Mouse (Mus musculus): ENCODE measurements at regions not wholly inside any gene's neighbourhood (a gene's known extent, or its start where the extent isn't known, plus 50 kb on each side); places are given as distances from the start of the nearest gene placed in this dataset.

GRCm38 (mm10) chr17:4632506-4632905 lies 361.6 kb upstream of the Arid1b start:
- H3K27me3 ChIP-seq (ENCODE audit: control insufficient read depth, insufficient read depth, insufficient read length): no peaks in the 10 kb centered on the region
- H3K79me2 ChIP-seq (ENCODE audit: control insufficient read depth, insufficient read depth): no peaks in the 10 kb centered on the region
- TF ChIP-seq REST (IDR thresholded peaks at IDR 0.05; ENCODE audit: insufficient read depth, insufficient read length) (no peak), TCF12 (IDR thresholded peaks at IDR 0.05; ENCODE audit: insufficient read depth, poor library complexity, severe bottlenecking) (no peak), E2F4 (IDR thresholded peaks at IDR 0.05; ENCODE audit: insufficient read depth) (no peak), USF1 (IDR thresholded peaks at IDR 0.05; ENCODE audit: low read depth) (no peak), MYOD1 (IDR thresholded peaks at IDR 0.05; ENCODE audit: control insufficient read depth in 1 of 3, insufficient read length in 2 of 3, low read depth in 2 of 3) (no peak), MAX (IDR thresholded peaks at IDR 0.05; ENCODE audit: low read depth) (no peak), POLR2AphosphoS2 (IDR thresholded peaks at IDR 0.05; ENCODE audit: insufficient read length, low read depth) (no peak)
- H3ac ChIP-seq (ENCODE audit: control insufficient read depth, insufficient read length): no peak overlapping the region
- H3K36me3 ChIP-seq (ENCODE audit: control insufficient read depth, insufficient read depth): no peaks in the 10 kb centered on the region
- no peak overlapping the region for H3K4me2 ChIP-seq (ENCODE audit: low read depth)
- H3K4me3 ChIP-seq: no peak overlapping the region

DNA sequence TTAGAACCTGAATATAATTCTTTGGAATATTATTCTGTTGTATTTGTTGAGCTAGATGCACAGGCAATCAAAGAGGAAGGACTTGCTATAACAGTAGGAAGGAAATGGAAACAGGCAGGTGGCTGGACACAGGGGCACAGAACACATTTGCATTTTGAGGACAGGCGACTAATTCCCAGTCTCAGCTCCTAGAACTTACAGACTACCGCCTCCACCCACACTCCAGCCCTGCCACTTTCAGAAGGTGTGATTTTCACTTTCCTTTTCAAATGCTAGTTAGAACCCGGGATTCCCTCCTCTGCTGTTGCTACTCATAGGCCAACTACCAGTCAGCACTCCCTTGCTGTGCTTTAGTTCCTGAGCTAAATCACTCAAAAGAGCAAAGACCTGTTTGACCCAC lies 360.4 kb upstream of the Arid1b start:
- Histone ChIP-seq H3K4me2 (ENCODE audit: low read depth) (no peak overlapping the region), H3K36me3 (ENCODE audit: control insufficient read depth, insufficient read depth) (no peaks in the 10 kb centered on the region), H3K79me2 (ENCODE audit: control insufficient read depth, insufficient read depth) (no peaks in the 10 kb centered on the region), H3K27me3 (ENCODE audit: control insufficient read depth, insufficient read depth, insufficient read length) (no peaks in the 10 kb centered on the region), H3K4me3 (no peak overlapping the region), H3ac (ENCODE audit: control insufficient read depth, insufficient read length) (no peak overlapping the region)
- no peak for TF ChIP-seq REST (IDR thresholded peaks at IDR 0.05; ENCODE audit: insufficient read depth, insufficient read length)
- no peak for TF ChIP-seq POLR2A (IDR thresholded peaks at IDR 0.05; ENCODE audit: insufficient read length, low read depth)

DNA sequence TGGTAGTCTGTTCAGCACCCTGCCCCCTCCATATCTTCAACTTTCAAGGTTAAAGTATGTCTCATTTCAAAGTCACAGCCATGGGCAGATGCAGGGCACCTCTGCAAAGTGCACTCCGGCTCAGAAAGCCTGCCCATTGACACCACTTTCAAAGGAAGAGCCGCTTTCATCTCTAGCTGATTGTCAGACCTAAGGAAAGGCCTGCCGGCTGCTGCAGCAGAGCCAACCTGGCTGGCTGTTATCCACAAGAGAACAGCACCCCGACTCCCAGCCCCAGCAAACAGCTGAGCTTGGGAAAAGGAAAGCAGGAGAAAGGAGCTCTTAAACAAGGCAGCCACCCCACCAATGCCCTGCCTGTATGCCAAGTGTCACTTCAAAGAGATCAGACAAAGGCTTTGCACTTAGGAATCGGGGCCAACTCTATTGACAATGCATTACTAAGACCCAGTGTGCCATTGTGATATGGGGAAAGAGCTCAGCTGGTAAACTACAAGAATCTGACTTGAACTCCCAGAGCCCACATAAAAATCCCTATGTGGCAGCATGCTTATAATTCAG lies 357.3 kb upstream of the Arid1b start:
- Histone ChIP-seq H3K36me3 (ENCODE audit: control insufficient read depth, insufficient read depth) (no peaks in the 10 kb centered on the region), H3K27me3 (ENCODE audit: control insufficient read depth, insufficient read depth, insufficient read length) (no peaks in the 10 kb centered on the region), H3K4me3 (no peak overlapping the region), H3ac (ENCODE audit: control insufficient read depth, insufficient read length) (no peak overlapping the region), H3K79me2 (ENCODE audit: control insufficient read depth, insufficient read depth) (no peaks in the 10 kb centered on the region), H3K4me2 (ENCODE audit: low read depth) (no peak overlapping the region)
- TF ChIP-seq MYOG (IDR thresholded peaks at IDR 0.05; ENCODE audit: control insufficient read depth in 1 of 3, insufficient read depth in 1 of 3, insufficient read length in 2 of 3, low read depth in 2 of 3) (no peak), POLR2A (IDR thresholded peaks at IDR 0.05; ENCODE audit: insufficient read length, low read depth) (no peak), REST (IDR thresholded peaks at IDR 0.05; ENCODE audit: insufficient read depth, insufficient read length) (no peak), TCF3 (IDR thresholded peaks at IDR 0.05; ENCODE audit: insufficient read length, low read depth) (no peak), MAX (IDR thresholded peaks at IDR 0.05; ENCODE audit: low read depth) (no peak), E2F4 (IDR thresholded peaks at IDR 0.05; ENCODE audit: insufficient read depth) (no peak), SRF (IDR thresholded peaks at IDR 0.05; ENCODE audit: control insufficient read depth, insufficient read length, low read depth) (no peak), POLR2AphosphoS2 (IDR thresholded peaks at IDR 0.05; ENCODE audit: insufficient read length, low read depth) (no peak), CEBPB (IDR thresholded peaks at IDR 0.05; ENCODE audit: insufficient read depth, poor library complexity, severe bottlenecking) (no peak), MYOD1 (IDR thresholded peaks at IDR 0.05; ENCODE audit: control insufficient read depth in 1 of 3, insufficient read length in 2 of 3, low read depth in 2 of 3) (no peak), USF1 (IDR thresholded peaks at IDR 0.05; ENCODE audit: low read depth) (no peak), TCF12 (IDR thresholded peaks at IDR 0.05; ENCODE audit: insufficient read depth, poor library complexity, severe bottlenecking) (no peak)

DNA sequence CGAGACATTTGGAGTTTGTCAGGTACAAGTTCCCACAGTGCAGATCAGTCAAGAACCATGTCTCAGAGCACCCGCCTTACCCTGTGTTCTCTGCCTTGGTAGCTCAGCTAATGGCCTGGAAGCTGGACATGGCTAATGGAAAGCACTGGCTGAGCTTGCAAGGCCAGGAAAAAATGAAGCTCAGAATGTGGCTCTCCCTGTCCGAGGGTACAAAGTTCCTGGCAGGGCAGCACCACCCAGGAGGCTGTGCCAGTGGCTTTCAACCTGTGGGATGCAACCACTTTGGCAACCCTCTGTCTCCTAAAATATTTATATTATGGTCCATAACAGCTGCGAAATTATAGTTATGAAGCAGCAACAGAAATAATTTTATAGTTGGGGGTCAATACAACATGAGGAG lies 354.6 kb upstream of the Arid1b start:
- Histone ChIP-seq H3K36me3 (ENCODE audit: control insufficient read depth, insufficient read depth) (no peaks in the 10 kb centered on the region), H3K79me2 (ENCODE audit: control insufficient read depth, insufficient read depth) (no peaks in the 10 kb centered on the region), H3K4me3 (no peak overlapping the region), H3ac (ENCODE audit: control insufficient read depth, insufficient read length) (no peak overlapping the region), H3K4me2 (ENCODE audit: low read depth) (no peak overlapping the region), H3K27me3 (ENCODE audit: control insufficient read depth, insufficient read depth, insufficient read length) (no peaks in the 10 kb centered on the region)
- no peak for TF ChIP-seq CEBPB (IDR thresholded peaks at IDR 0.05; ENCODE audit: insufficient read depth, poor library complexity, severe bottlenecking)
- TF ChIP-seq MAX (IDR thresholded peaks at IDR 0.05; ENCODE audit: low read depth): no peak
- no peak for TF ChIP-seq MYOD1 (IDR thresholded peaks at IDR 0.05; ENCODE audit: control insufficient read depth in 1 of 3, insufficient read length in 2 of 3, low read depth in 2 of 3)
- no peak for TF ChIP-seq MYOG (IDR thresholded peaks at IDR 0.05; ENCODE audit: control insufficient read depth in 1 of 3, insufficient read depth in 1 of 3, insufficient read length in 2 of 3, low read depth in 2 of 3)
- no peak for TF ChIP-seq POLR2A (IDR thresholded peaks at IDR 0.05; ENCODE audit: insufficient read length, low read depth)
- TF ChIP-seq POLR2AphosphoS2 (IDR thresholded peaks at IDR 0.05; ENCODE audit: insufficient read length, low read depth): no peak
- no peak for TF ChIP-seq TCF3 (IDR thresholded peaks at IDR 0.05; ENCODE audit: insufficient read length, low read depth)
- TF ChIP-seq SRF (IDR thresholded peaks at IDR 0.05; ENCODE audit: control insufficient read depth, insufficient read length, low read depth): no peak
- TF ChIP-seq USF1 (IDR thresholded peaks at IDR 0.05; ENCODE audit: low read depth): no peak
- no peak for TF ChIP-seq REST (IDR thresholded peaks at IDR 0.05; ENCODE audit: insufficient read depth, insufficient read length)
- no peak for TF ChIP-seq TCF12 (IDR thresholded peaks at IDR 0.05; ENCODE audit: insufficient read depth, poor library complexity, severe bottlenecking)

DNA sequence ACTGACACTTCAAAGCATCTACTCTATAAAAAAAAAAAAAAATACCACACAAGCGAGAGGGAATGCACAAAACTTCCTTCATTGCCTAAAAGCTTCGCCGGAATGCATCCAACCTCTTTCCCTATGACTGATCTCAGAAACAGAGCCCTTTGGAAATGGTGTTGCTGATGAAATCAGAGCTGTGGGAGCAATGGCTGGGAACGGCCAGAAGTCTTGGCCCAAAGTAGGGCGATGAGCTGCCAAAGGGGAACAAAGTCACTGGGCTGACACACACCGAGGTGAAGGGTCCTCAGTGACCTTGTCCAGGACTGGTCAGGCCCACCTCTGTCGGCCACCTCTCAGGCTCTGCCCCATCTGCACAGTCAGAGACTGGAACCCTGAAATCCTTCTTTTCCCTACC lies 353.6 kb upstream of the Arid1b start:
- Histone ChIP-seq H3K79me2 (ENCODE audit: control insufficient read depth, insufficient read depth) (no peaks in the 10 kb centered on the region), H3ac (ENCODE audit: control insufficient read depth, insufficient read length) (no peak overlapping the region)

More for the DNA sequence above, 353.6 kb upstream of the Arid1b start:
- Histone ChIP-seq H3K4me2 (ENCODE audit: low read depth) (no peak overlapping the region), H3K4me3 (no peak overlapping the region), H3K27me3 (ENCODE audit: control insufficient read depth, insufficient read depth, insufficient read length) (no peaks in the 10 kb centered on the region), H3K36me3 (ENCODE audit: control insufficient read depth, insufficient read depth) (no peaks in the 10 kb centered on the region)
- no peak for TF ChIP-seq MAX (IDR thresholded peaks at IDR 0.05; ENCODE audit: low read depth)
- TF ChIP-seq E2F4 (IDR thresholded peaks at IDR 0.05; ENCODE audit: insufficient read depth): no peak
- no peak for TF ChIP-seq MYOG (IDR thresholded peaks at IDR 0.05; ENCODE audit: control insufficient read depth in 1 of 3, insufficient read depth in 1 of 3, insufficient read length in 2 of 3, low read depth in 2 of 3)
- TF ChIP-seq SRF (IDR thresholded peaks at IDR 0.05; ENCODE audit: control insufficient read depth, insufficient read length, low read depth): no peak
- TF ChIP-seq REST (IDR thresholded peaks at IDR 0.05; ENCODE audit: insufficient read depth, insufficient read length): no peak
- TF ChIP-seq POLR2A (IDR thresholded peaks at IDR 0.05; ENCODE audit: insufficient read length, low read depth): no peak
- TF ChIP-seq MYOD1 (IDR thresholded peaks at IDR 0.05; ENCODE audit: control insufficient read depth in 1 of 3, insufficient read length in 2 of 3, low read depth in 2 of 3): no peak
- TF ChIP-seq CEBPB (IDR thresholded peaks at IDR 0.05; ENCODE audit: insufficient read depth, poor library complexity, severe bottlenecking): no peak
- no peak for TF ChIP-seq USF1 (IDR thresholded peaks at IDR 0.05; ENCODE audit: low read depth)
- no peak for TF ChIP-seq TCF12 (IDR thresholded peaks at IDR 0.05; ENCODE audit: insufficient read depth, poor library complexity, severe bottlenecking)
- no peak for TF ChIP-seq POLR2AphosphoS2 (IDR thresholded peaks at IDR 0.05; ENCODE audit: insufficient read length, low read depth)
- TF ChIP-seq TCF3 (IDR thresholded peaks at IDR 0.05; ENCODE audit: insufficient read length, low read depth): no peak
